Mouse (Mus musculus): Measurements from ENCODE around the gene Plcb4.

DNA sequence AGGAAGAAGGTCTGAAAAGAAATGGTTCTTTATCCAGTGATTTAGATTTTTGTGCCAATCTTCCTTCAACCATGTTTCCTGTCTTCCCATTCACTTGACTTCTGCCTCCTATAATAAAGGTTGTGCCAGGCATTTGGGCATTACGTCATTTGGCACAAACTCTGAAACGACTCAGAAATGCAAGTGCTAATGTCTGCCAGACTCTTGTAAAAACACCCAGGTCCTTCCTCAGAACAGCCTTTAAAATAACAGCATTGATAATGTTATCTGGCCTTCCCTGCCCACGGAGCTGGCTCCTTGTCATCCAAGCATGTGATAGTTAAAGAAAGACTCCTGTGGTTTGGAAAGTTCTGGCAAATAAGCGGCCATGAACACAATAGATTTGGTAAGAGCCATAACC lies 229.4 kb downstream of the Plcb4 start:
- no peak for TF ChIP-seq CTCF (IDR thresholded peaks at IDR 0.05; ENCODE audit: low read depth)
- TF ChIP-seq EP300 (optimal IDR thresholded peaks at IDR 0.05): no peak
